Mouse (Mus musculus) megakaryocyte, adult 5-6 weeks (primary cell): ENCODE results near the gene Dok5. TPM values are rescaled to one million over a fixed set of nuclear protein-coding genes. Genes with fewer than 3 reads are reported as not detected.

Experiments
- ATAC-seq: 2 replicates; pipeline ENCODE4 v1.8.0; 2016; ENCODE audit warnings: mild to moderate bottlenecking, inconsistent platforms; ENCODE audit not compliant: poor library complexity, severe bottlenecking
- total RNA-seq, 2 experiments: library from RNA; stranded (forward) in 1 of 2; stranded (reverse) in 1 of 2; fragments of 153-499, 151-499 nt in 1 of 2; fragments of 221-1000, 200-1000 nt in 1 of 2; gene quantifications; 2 replicates each; pipeline versions ENCODE4 v1.2.3 to v1.2.4; 2015 to 2017

Dok5 gene
- total RNA-seq, 2 experiments from 2014 or later = not detected

GRCm38 (mm10) chr2:170788101-170788500, 56.5 kb downstream of the Dok5 start:
- ATAC-seq = no peak

GRCm38 (mm10) chr2:170791332-170792017, 59.9 kb downstream of the Dok5 start:
- no peak for ATAC-seq

- no peak for ATAC-seq
Observed at GRCm38 (mm10) chr2:170795242-170795641, 63.6 kb downstream of the Dok5 start.

- ATAC-seq = no peak
Observed at GRCm38 (mm10) chr2:170802984-170803383, 71.4 kb downstream of the Dok5 start.

- no peak for ATAC-seq
Observed at GRCm38 (mm10) chr2:170807555-170808258, 76.1 kb downstream of the Dok5 start.

GRCm38 (mm10) chr2:170808259-170808789, 76.7 kb downstream of the Dok5 start:
- no peak for ATAC-seq

- no peak for ATAC-seq
Observed at GRCm38 (mm10) chr2:170811356-170811755, 79.7 kb downstream of the Dok5 start.

GRCm38 (mm10) chr2:170816302-170816701, 84.7 kb downstream of the Dok5 start:
- no peak for ATAC-seq

GRCm38 (mm10) chr2:170817112-170817703, 85.6 kb downstream of the Dok5 start:
- ATAC-seq = no peak

GRCm38 (mm10) chr2:170826821-170827441, 95.3 kb downstream of the Dok5 start:
- no peak for ATAC-seq

GRCm38 (mm10) chr2:170828757-170829156, 97.2 kb downstream of the Dok5 start:
- no peak for ATAC-seq

GRCm38 (mm10) chr2:170829191-170829611, 97.6 kb downstream of the Dok5 start:
- no peak for ATAC-seq

GRCm38 (mm10) chr2:170829988-170830387, 98.4 kb downstream of the Dok5 start:
- no peak for ATAC-seq

GRCm38 (mm10) chr2:170836862-170837261, 105.3 kb downstream of the Dok5 start:
- ATAC-seq = no peak

- ATAC-seq = no peak
Observed at GRCm38 (mm10) chr2:170837363-170837762, 105.8 kb downstream of the Dok5 start.

- no peak for ATAC-seq
Observed at GRCm38 (mm10) chr2:170837824-170838557, 106.4 kb downstream of the Dok5 start.

GRCm38 (mm10) chr2:170841441-170841965, 109.9 kb downstream of the Dok5 start:
- no peak for ATAC-seq

GRCm38 (mm10) chr2:170845511-170845910, 113.9 kb downstream of the Dok5 start:
- no peak for ATAC-seq

- ATAC-seq = no peak
Observed at GRCm38 (mm10) chr2:170850058-170850457, 118.5 kb downstream of the Dok5 start.

- ATAC-seq = no peak
Observed at GRCm38 (mm10) chr2:170852337-170852736, 120.7 kb downstream of the Dok5 start.
